Mouse (Mus musculus): ENCODE results near the gene Glrp1. TPM values are rescaled to one million over a fixed set of nuclear protein-coding genes. Genes with fewer than 3 reads are reported as not detected.

Gene Glrp1
- polyA plus RNA-seq, 1 experiment from 2014 or later: not detected

DNA sequence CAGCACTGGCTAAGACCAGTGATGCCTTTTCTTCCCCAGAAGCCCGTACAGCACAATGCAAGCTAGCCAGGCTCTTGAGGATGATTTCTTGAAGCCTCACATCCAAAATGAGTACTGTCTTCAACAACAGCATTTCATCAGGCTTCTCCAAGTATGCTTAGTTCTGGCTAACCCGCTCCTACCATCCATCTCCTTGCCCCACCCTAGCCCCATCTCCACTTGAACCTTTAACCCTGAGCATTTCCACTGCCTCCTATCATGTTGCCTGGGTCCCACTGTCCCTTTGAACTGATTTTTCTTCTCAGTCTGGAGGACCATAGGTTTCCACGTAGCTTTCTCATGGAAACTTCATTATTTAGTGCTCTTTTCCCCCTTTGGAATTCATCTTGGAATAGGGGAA, 17.5 kb downstream of the Glrp1 start:
- ATAC-seq (ENCODE audit: low FRiP score, low TSS enrichment) (no peak), DNase-seq (ENCODE audit: low spot score) (no peak)
- Histone ChIP-seq H3K27me3 (ENCODE audit: control insufficient read depth, insufficient read depth, low read length) (no peaks in the 10 kb centered on the region), H3K27ac (replicated peaks) (no peak overlapping the region), H3K36me3 (ENCODE audit: control insufficient read depth, insufficient read depth, low read length) (no peaks in the 10 kb centered on the region), H3K9ac (ENCODE audit: low read length) (no peak overlapping the region), H3K4me2 (replicated peaks; ENCODE audit: low read depth) (no peak overlapping the region), H3K9me3 (ENCODE audit: control insufficient read depth, low read length) (no peaks in the 10 kb centered on the region), H3K4me3 (ENCODE audit: low read depth, low read length) (no peak overlapping the region), H3K4me1 (replicated peaks; ENCODE audit: control insufficient read depth, insufficient read depth) (no peaks in the 10 kb centered on the region)
- WGBS: 71% methylated on average over 3 of the region's 3 CpGs
- no peak for TF ChIP-seq CTCF (IDR thresholded peaks at IDR 0.05; ENCODE audit: low read depth)
- TF ChIP-seq EP300 (optimal IDR thresholded peaks at IDR 0.05): no peak

- H3K4me1 ChIP-seq (replicated peaks; ENCODE audit: control insufficient read depth, insufficient read depth): no peaks in the 10 kb centered on the region
- H3K27ac ChIP-seq (replicated peaks): no peak overlapping the region
- WGBS: 51% methylated on average over 17 of the region's 17 CpGs
- H3K27me3 ChIP-seq (ENCODE audit: control insufficient read depth, insufficient read depth, low read length): no peaks in the 10 kb centered on the region
- no peak overlapping the region for H3K4me3 ChIP-seq (ENCODE audit: low read depth, low read length)
- DNase-seq (ENCODE audit: low spot score) (no peak), ATAC-seq (ENCODE audit: low FRiP score, low TSS enrichment) (no peak)
- no peak overlapping the region for H3K4me2 ChIP-seq (replicated peaks; ENCODE audit: low read depth)
- H3K9me3 ChIP-seq (ENCODE audit: control insufficient read depth, low read length): no peaks in the 10 kb centered on the region
- no peaks in the 10 kb centered on the region for H3K36me3 ChIP-seq (ENCODE audit: control insufficient read depth, insufficient read depth, low read length)
- no peak overlapping the region for H3K9ac ChIP-seq (ENCODE audit: low read length)
- TF ChIP-seq EP300 (optimal IDR thresholded peaks at IDR 0.05) (no peak), CTCF (IDR thresholded peaks at IDR 0.05; ENCODE audit: low read depth) (no peak)
Observed at GRCm38 (mm10) chr1:88491617-88492378, 18.1 kb downstream of the Glrp1 start.

GRCm38 (mm10) chr1:88490164-88490563, 19.7 kb downstream of the Glrp1 start:
- Histone ChIP-seq H3K9me3 (ENCODE audit: control insufficient read depth, low read length) (no peaks in the 10 kb centered on the region), H3K4me2 (replicated peaks; ENCODE audit: low read depth) (no peak overlapping the region), H3K27ac (replicated peaks) (no peak overlapping the region), H3K36me3 (ENCODE audit: control insufficient read depth, insufficient read depth, low read length) (no peaks in the 10 kb centered on the region), H3K4me1 (replicated peaks; ENCODE audit: control insufficient read depth, insufficient read depth) (no peaks in the 10 kb centered on the region), H3K4me3 (ENCODE audit: low read depth, low read length) (no peak overlapping the region), H3K27me3 (ENCODE audit: control insufficient read depth, insufficient read depth, low read length) (no peaks in the 10 kb centered on the region), H3K9ac (ENCODE audit: low read length) (no peak overlapping the region)
- WGBS: 90% methylated on average over 10 of the region's 10 CpGs
- no peak for ATAC-seq (ENCODE audit: low FRiP score, low TSS enrichment)
- TF ChIP-seq CTCF (IDR thresholded peaks at IDR 0.05; ENCODE audit: low read depth) (no peak), EP300 (optimal IDR thresholded peaks at IDR 0.05) (no peak)
- no peak for DNase-seq (ENCODE audit: low spot score)

GRCm38 (mm10) chr1:88488957-88489356, 20.9 kb downstream of the Glrp1 start:
- TF ChIP-seq CTCF (IDR thresholded peaks at IDR 0.05; ENCODE audit: low read depth) (no peak), EP300 (optimal IDR thresholded peaks at IDR 0.05) (no peak)
- Histone ChIP-seq H3K27ac (replicated peaks) (no peak overlapping the region), H3K4me3 (ENCODE audit: low read depth, low read length) (no peak overlapping the region), H3K27me3 (ENCODE audit: control insufficient read depth, insufficient read depth, low read length) (no peaks in the 10 kb centered on the region), H3K36me3 (ENCODE audit: control insufficient read depth, insufficient read depth, low read length) (no peaks in the 10 kb centered on the region), H3K9me3 (ENCODE audit: control insufficient read depth, low read length) (no peaks in the 10 kb centered on the region), H3K4me2 (replicated peaks; ENCODE audit: low read depth) (no peak overlapping the region), H3K9ac (ENCODE audit: low read length) (no peak overlapping the region), H3K4me1 (replicated peaks; ENCODE audit: control insufficient read depth, insufficient read depth) (no peaks in the 10 kb centered on the region)
- ATAC-seq (ENCODE audit: low FRiP score, low TSS enrichment) (no peak), DNase-seq (ENCODE audit: low spot score) (no peak)
- WGBS: 62% methylated on average over 4 of the region's 4 CpGs

- no peak overlapping the region for H3K4me3 ChIP-seq (ENCODE audit: low read depth, low read length)
- H3K4me1 ChIP-seq (replicated peaks; ENCODE audit: control insufficient read depth, insufficient read depth): no peaks in the 10 kb centered on the region
- 78% methylated on average over 4 of the region's 4 CpGs for WGBS
- no peak for ATAC-seq (ENCODE audit: low FRiP score, low TSS enrichment)
- no peak overlapping the region for H3K27ac ChIP-seq (replicated peaks)
- TF ChIP-seq EP300 (optimal IDR thresholded peaks at IDR 0.05): no peak
- no peak for TF ChIP-seq CTCF (IDR thresholded peaks at IDR 0.05; ENCODE audit: low read depth)
- no peak overlapping the region for H3K9ac ChIP-seq (ENCODE audit: low read length)
- H3K27me3 ChIP-seq (ENCODE audit: control insufficient read depth, insufficient read depth, low read length): no peaks in the 10 kb centered on the region
- no peak for DNase-seq (ENCODE audit: low spot score)
- no peak overlapping the region for H3K4me2 ChIP-seq (replicated peaks; ENCODE audit: low read depth)
- H3K9me3 ChIP-seq (ENCODE audit: control insufficient read depth, low read length): no peaks in the 10 kb centered on the region
- H3K36me3 ChIP-seq (ENCODE audit: control insufficient read depth, insufficient read depth, low read length): no peaks in the 10 kb centered on the region
Observed at GRCm38 (mm10) chr1:88486336-88486735, 23.5 kb downstream of the Glrp1 start.

GRCm38 (mm10) chr1:88484059-88484458, 25.8 kb downstream of the Glrp1 start:
- Histone ChIP-seq H3K9me3 (ENCODE audit: control insufficient read depth, low read length) (no peaks in the 10 kb centered on the region), H3K9ac (ENCODE audit: low read length) (no peak overlapping the region), H3K4me1 (replicated peaks; ENCODE audit: control insufficient read depth, insufficient read depth) (no peaks in the 10 kb centered on the region), H3K27ac (replicated peaks) (no peak overlapping the region), H3K4me2 (replicated peaks; ENCODE audit: low read depth) (no peak overlapping the region), H3K4me3 (ENCODE audit: low read depth, low read length) (no peak overlapping the region), H3K36me3 (ENCODE audit: control insufficient read depth, insufficient read depth, low read length) (no peaks in the 10 kb centered on the region), H3K27me3 (ENCODE audit: control insufficient read depth, insufficient read depth, low read length) (no peaks in the 10 kb centered on the region)
- WGBS: 73% methylated on average over 4 of the region's 4 CpGs
- TF ChIP-seq CTCF (IDR thresholded peaks at IDR 0.05; ENCODE audit: low read depth) (no peak), EP300 (optimal IDR thresholded peaks at IDR 0.05) (no peak)
- DNase-seq (ENCODE audit: low spot score) (no peak), ATAC-seq (ENCODE audit: low FRiP score, low TSS enrichment) (no peak)
